ENCODE assay signal across 8 mouse cellular contexts in the genomic region with DNA sequence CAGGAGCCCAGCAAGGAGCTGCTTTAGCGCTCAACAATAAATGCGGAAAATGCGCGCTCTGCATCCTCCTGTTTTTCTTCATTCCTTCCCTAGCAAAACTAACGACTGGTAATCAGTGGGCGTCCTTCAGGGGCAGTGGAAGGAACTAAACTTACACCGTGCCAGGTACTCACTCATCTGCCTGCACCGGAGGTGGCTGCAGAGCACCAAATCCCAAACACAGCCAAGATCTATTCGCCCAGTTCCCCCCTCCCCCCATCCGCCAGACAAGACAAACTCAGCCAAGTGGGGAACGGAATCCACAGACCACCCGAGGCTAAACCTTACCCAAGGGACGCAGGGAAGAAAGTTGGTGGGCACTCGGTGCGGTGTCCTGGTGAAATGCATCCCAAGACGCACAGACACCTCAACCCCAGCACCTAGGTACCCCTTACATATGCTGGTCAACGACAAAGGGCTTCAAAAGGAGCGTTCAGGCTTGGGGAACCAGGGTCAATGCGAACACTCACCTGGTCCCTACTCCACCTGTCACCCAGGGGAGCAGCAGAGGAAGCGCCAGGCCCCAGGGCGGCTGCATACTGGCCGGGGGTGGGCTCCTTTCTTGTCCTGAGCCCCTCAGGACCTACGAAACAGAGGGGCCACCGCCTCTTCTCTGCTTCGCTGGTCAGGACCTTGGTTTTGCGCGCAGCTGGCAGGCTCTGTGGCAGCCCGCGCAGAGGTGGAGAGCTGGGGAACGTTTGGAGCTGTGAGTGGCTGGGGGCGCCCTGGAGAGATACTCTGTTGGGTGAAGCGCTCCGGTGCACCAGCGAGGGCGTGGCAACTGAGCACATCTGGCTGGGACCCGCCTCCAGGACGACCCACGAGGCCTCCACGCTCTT. TPM values are rescaled to one million over a fixed set of nuclear protein-coding genes. Genes with fewer than 3 reads are reported as not detected.
A peak's percentile ranks its signal among the peaks of the same experiment; 100 is the strongest.
DNase-seq lines count a peak whose midpoint lies in the region; ATAC-seq and TF ChIP-seq lines count a peak whose summit lies in the region.

A gene (minus strand): TSS at position 774 of the 878 bp plus-strand sequence.

- peak within 1 kb of the TSS; percentile 70 for H3K4me2 ChIP-seq in limb, embryonic 13.5 days (replicated peaks)
- peak within 1 kb of the TSS; percentile 63 for H3K4me2 ChIP-seq in midbrain, embryonic 14.5 days (ENCODE audit: low read length)
- peak within 1 kb of the TSS; percentile 56 for H3K4me2 ChIP-seq in stomach, embryonic 14.5 days (replicated peaks; ENCODE audit: low read depth, low read length)

- no peak for TF ChIP-seq POLR2A in brain, embryonic 14.5 days (IDR thresholded peaks at IDR 0.05; ENCODE audit: borderline replicate concordance, extremely low read depth, insufficient read depth, insufficient read length, poor library complexity, severe bottlenecking)

- ATAC-seq in limb, embryonic 13.5 days (ENCODE audit: low FRiP score, low read depth): peak; percentile 48; the same call in 1 of the 2 replicates
- peak; percentile 62 for ATAC-seq in midbrain, embryonic 14.5 days (ENCODE audit: low FRiP score, low TSS enrichment)
- ATAC-seq in stomach, embryonic 14.5 days (ENCODE audit: insufficient number of reproducible peaks, insufficient read depth, low FRiP score, low read depth): peak; percentile 63; the same call in 1 of the 2 replicates

- peak within 1 kb of the TSS; percentile 46 for H3K4me3 ChIP-seq in limb, embryonic 13.5 days
- peak within 1 kb of the TSS; percentile 37 for H3K4me3 ChIP-seq in midbrain, embryonic 14.5 days (replicated peaks; ENCODE audit: low read depth, low read length)
- H3K4me3 ChIP-seq in stomach, embryonic 14.5 days (ENCODE audit: low read depth, low read length): peak within 1 kb of the TSS; percentile 21; the same call in 1 of the 2 replicates

- DNase-seq in layer of hippocampus, postnatal 25 days (ENCODE audit: extremely low spot score in 1 of 2, low spot score in 1 of 2): peak; percentile 6
- no peak for DNase-seq in layer of hippocampus, adult 9-10 months (ENCODE audit: low spot score)
- peak; percentile 10 for DNase-seq in brain, embryonic 14.5 days (ENCODE audit: low read depth)
- DNase-seq in heart, postnatal 4 days: peak; percentile 7
- DNase-seq in midbrain, embryonic 14.5 days: peak; percentile 36
- DNase-seq in left cerebral cortex, adult 9 months (ENCODE audit: low spot score in 2 of 2): no peak

- TF ChIP-seq CTCF in brain, embryonic 14.5 days (IDR thresholded peaks at IDR 0.05; ENCODE audit: borderline replicate concordance, extremely low read depth, insufficient read depth, insufficient read length): no peak

- H3K9ac ChIP-seq in limb, embryonic 13.5 days: peak within 1 kb of the TSS; percentile 73
- peak within 1 kb of the TSS; percentile 47; the same call in 1 of the 2 replicates for H3K9ac ChIP-seq in midbrain, embryonic 14.5 days (replicated peaks; ENCODE audit: low read length)
- H3K9ac ChIP-seq in stomach, embryonic 14.5 days (replicated peaks; ENCODE audit: low read depth, low read length): no peak within 1 kb of the TSS

- H3K4me1 ChIP-seq in limb, embryonic 13.5 days: no peaks in the 10 kb centered on the region
- no peaks in the 10 kb centered on the region for H3K4me1 ChIP-seq in midbrain, embryonic 14.5 days (ENCODE audit: control insufficient read depth, insufficient read depth, low read length)
- no peaks in the 10 kb centered on the region for H3K4me1 ChIP-seq in stomach, embryonic 14.5 days (ENCODE audit: control insufficient read depth, insufficient read depth, low read length)

- no peaks in the 10 kb centered on the region for H3K36me3 ChIP-seq in limb, embryonic 13.5 days
- H3K36me3 ChIP-seq in midbrain, embryonic 14.5 days (ENCODE audit: control insufficient read depth, insufficient read depth, low read length): no peaks in the 10 kb centered on the region
- no peaks in the 10 kb centered on the region for H3K36me3 ChIP-seq in stomach, embryonic 14.5 days (ENCODE audit: control insufficient read depth, insufficient read depth, low read length)

- no peaks in the 10 kb centered on the region for H3K9me3 ChIP-seq in limb, embryonic 13.5 days
- no peaks in the 10 kb centered on the region for H3K9me3 ChIP-seq in midbrain, embryonic 14.5 days (ENCODE audit: control insufficient read depth, low read length)
- no peaks in the 10 kb centered on the region for H3K9me3 ChIP-seq in stomach, embryonic 14.5 days (ENCODE audit: control insufficient read depth, low read depth, low read length)

- H3K27me3 ChIP-seq in limb, embryonic 13.5 days: peaks cover 52% of the 10 kb centered on the region
- peaks cover 7% of the 10 kb centered on the region; the same call in 1 of the 2 replicates for H3K27me3 ChIP-seq in midbrain, embryonic 14.5 days (ENCODE audit: control insufficient read depth, insufficient read depth, low read length)
- H3K27me3 ChIP-seq in stomach, embryonic 14.5 days (ENCODE audit: control insufficient read depth, insufficient read depth, low read length): no peaks in the 10 kb centered on the region

- peak within 1 kb of the TSS; percentile 65; the same call in 1 of the 2 replicates for H3K27ac ChIP-seq in limb, embryonic 13.5 days
- H3K27ac ChIP-seq in midbrain, embryonic 14.5 days (replicated peaks; ENCODE audit: low read depth, low read length): no peak within 1 kb of the TSS
- H3K27ac ChIP-seq in stomach, embryonic 14.5 days (ENCODE audit: low read length): no peak within 1 kb of the TSS

- WGBS in limb, embryonic 13.5 days: 16% methylated on average over 39 of the region's 39 CpGs
- WGBS in midbrain, embryonic 14.5 days: 21% methylated on average over 39 of the region's 39 CpGs
- 16% methylated on average over 39 of the region's 39 CpGs for WGBS in stomach, embryonic 14.5 days

RNA-seq across cellular contexts. Expression of the gene that starts here (rescaled TPM):
- 1 to 10 TPM; 5.0 to 5.4 TPM for total RNA-seq in layer of hippocampus, postnatal 25 days (2021)
- 4.2 and 7.9 TPM in 2 replicates for polyA plus RNA-seq in brain, embryonic 14.5 days (2012; rRNA removed)
- total RNA-seq in heart, postnatal 4 days (2021): under 1 TPM; 0.74 TPM
- 84.2 and 86.0 TPM in 2 replicates for polyA plus RNA-seq in limb, embryonic 13.5 days (2015; fragmentation: Nextera tagmentation; extraction: Ambion mirVana)
- 1.6 TPM in 2 replicates for polyA plus RNA-seq in midbrain, embryonic 14.5 days (2014; fragmentation: Nextera tagmentation; extraction: Ambion mirVana)
- 14.6 and 15.3 TPM in 2 replicates for polyA plus RNA-seq in stomach, embryonic 14.5 days (2014; fragmentation: Nextera tagmentation; extraction: Ambion mirVana)

Comparison
In these comparisons a context has a peak if more than half of its experiments do, and no peak if none do; other contexts are left out.
1. DNase-seq: peak in layer of hippocampus, postnatal 25 days (2 of 2), brain, embryonic 14.5 days (single experiment) and midbrain, embryonic 14.5 days (single experiment); none in layer of hippocampus, adult 9-10 months (single experiment) and left cerebral cortex, adult 9 months (0 of 2).
2. Peak in DNase-seq in heart, postnatal 4 days; RNA of the gene not detected or under 1 TPM.
3. Peak in every context shown above with its lines, with median percentiles within 50 percentile points of each other: ATAC-seq, H3K4me2 ChIP-seq and H3K4me3 ChIP-seq.